ENCODE assay signal across 29 mouse cellular contexts in the genomic region with DNA sequence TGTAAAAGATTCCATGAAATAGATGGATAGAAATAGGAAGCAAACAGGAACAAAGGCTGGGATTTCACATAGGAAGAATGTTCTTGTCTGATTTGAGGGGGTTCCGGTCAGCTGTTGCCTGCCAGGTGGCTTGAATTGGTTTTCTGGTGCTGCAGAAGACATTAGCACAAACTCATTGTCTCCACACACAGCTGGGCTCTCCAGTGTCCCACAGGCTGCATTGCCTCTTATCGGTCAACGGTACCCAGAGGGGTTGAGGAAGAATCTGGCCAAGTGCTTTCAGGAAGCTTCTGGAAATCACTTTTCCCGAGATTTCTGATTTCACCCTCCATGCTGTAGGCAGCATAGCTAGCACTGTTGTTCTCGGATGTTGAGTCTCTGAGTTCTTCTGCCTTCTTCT. TPM values are rescaled to one million over a fixed set of nuclear protein-coding genes. Genes with fewer than 3 reads are reported as not detected.
DNase-seq lines count a peak whose midpoint lies in the region; ATAC-seq lines count a peak whose summit lies in the region.
"Had no signal": no experiment of that assay in that cellular context is flagged by ENCODE, and none has a peak within 500 bp of the region (broad histone marks: within the 10 kb centered on the region; RNA-seq: fewer than 3 reads in every experiment).

No protein-coding gene starts in this region.

- DNase-seq in heart, adult 11 months = peak; percentile 98
- DNase-seq in heart, embryonic 10.5 days (ENCODE audit: low spot score) = no peak
- peak; percentile 52 to 81 for DNase-seq in heart, adult 9 months (ENCODE audit: low spot score in 2 of 2)
- peak; percentile 41 to 42 for DNase-seq in heart, postnatal 10 days
- DNase-seq in heart, postnatal 4 days = peak; percentile 38
- DNase-seq in urinary bladder, adult 18-20 months (ENCODE audit: low spot score in 2 of 2) = no peak
- DNase-seq in frontal cortex, adult 2 months (ENCODE audit: extremely low spot score in 1 of 2, low spot score in 1 of 2) = no peak
- DNase-seq: adrenal gland, postnatal 10 days; B cell, adult 2 months; cerebellum, adult 11-12 months; cerebellum, adult 9-10 months; cerebellum, postnatal 36 days; gastrocnemius, postnatal 10 days; kidney, adult 8-10 months had no signal

- H3K9ac ChIP-seq in midbrain, embryonic 15.5 days = no peak overlapping the region
- H3K9ac ChIP-seq: embryonic facial prominence, embryonic 15.5 days; forebrain, embryonic 15.5 days; hindbrain, embryonic 12.5 days had no signal

- no peak overlapping the region for H3K4me3 ChIP-seq in heart, embryonic 10.5 days
- no peak overlapping the region for H3K4me3 ChIP-seq in midbrain, embryonic 15.5 days
- H3K4me3 ChIP-seq: embryonic facial prominence, embryonic 15.5 days; erythroblast, embryonic 14.5 days; forebrain, embryonic 10.5 days; forebrain, embryonic 15.5 days; hindbrain, embryonic 12.5 days had no signal

- no peak overlapping the region for H3K4me2 ChIP-seq in midbrain, embryonic 15.5 days
- H3K4me2 ChIP-seq: embryonic facial prominence, embryonic 15.5 days; forebrain, embryonic 15.5 days; hindbrain, embryonic 12.5 days had no signal

- H3K9me3 ChIP-seq in heart, embryonic 10.5 days = no peaks in the 10 kb centered on the region
- H3K9me3 ChIP-seq in midbrain, embryonic 15.5 days = no peaks in the 10 kb centered on the region
- H3K9me3 ChIP-seq: embryonic facial prominence, embryonic 15.5 days; forebrain, embryonic 10.5 days; forebrain, embryonic 15.5 days; G1E; hindbrain, embryonic 12.5 days had no signal

- no peaks in the 10 kb centered on the region for H3K27me3 ChIP-seq in heart, embryonic 10.5 days (ENCODE audit: insufficient read depth, poor library complexity, severe bottlenecking)
- no peaks in the 10 kb centered on the region for H3K27me3 ChIP-seq in midbrain, embryonic 15.5 days (replicated peaks)
- H3K27me3 ChIP-seq: embryonic facial prominence, embryonic 15.5 days; forebrain, embryonic 15.5 days; hindbrain, embryonic 12.5 days had no signal

- H3K36me3 ChIP-seq in heart, embryonic 10.5 days = no peaks in the 10 kb centered on the region
- H3K36me3 ChIP-seq in midbrain, embryonic 15.5 days (replicated peaks) = no peaks in the 10 kb centered on the region
- H3K36me3 ChIP-seq: embryonic facial prominence, embryonic 15.5 days; forebrain, embryonic 10.5 days; forebrain, embryonic 15.5 days; G1E; hindbrain, embryonic 12.5 days had no signal

- WGBS in heart, embryonic 10.5 days = 57% methylated on average over 5 of the region's 5 CpGs
- WGBS in midbrain, embryonic 15.5 days = 85% methylated on average over 5 of the region's 5 CpGs

- H3K27ac ChIP-seq in heart, embryonic 10.5 days = no peak overlapping the region
- H3K27ac ChIP-seq in midbrain, embryonic 15.5 days = no peak overlapping the region
- H3K27ac ChIP-seq: embryonic facial prominence, embryonic 15.5 days; forebrain, embryonic 10.5 days; forebrain, embryonic 15.5 days; hindbrain, embryonic 12.5 days had no signal

- intact Hi-C loops in heart, postnatal 10 days (cut with DNase I) = no loop called here

- no peak for ATAC-seq in midbrain, embryonic 15.5 days (replicated peaks)
- ATAC-seq: CD4-positive, CD25-positive, alpha-beta regulatory T cell, adult 4 months; forebrain, embryonic 15.5 days; hindbrain, embryonic 16.5 days; inflammation-experienced regulatory T-cells, adult 6 months had no signal

- H3K4me1 ChIP-seq in heart, embryonic 10.5 days = peaks cover 15% of the 10 kb centered on the region
- no peaks in the 10 kb centered on the region for H3K4me1 ChIP-seq in midbrain, embryonic 15.5 days
- H3K4me1 ChIP-seq: embryonic facial prominence, embryonic 15.5 days; forebrain, embryonic 10.5 days; forebrain, embryonic 15.5 days; hindbrain, embryonic 12.5 days had no signal

RNA-seq across cellular contexts. Expression of gene Tppp, which starts 17.9 kb away (rescaled TPM):
- 1.9 and 3.4 TPM in 2 replicates for polyA plus RNA-seq in heart, embryonic 10.5 days (2016; fragmentation: Nextera tagmentation; extraction: Ambion mirVana)
- total RNA-seq in heart, postnatal 10 days (2021) = 10 to 100 TPM; 15.9 to 17.2 TPM
- total RNA-seq in heart, postnatal 4 days (2021) = 10 to 100 TPM; 11.9 to 13.7 TPM
- 236 and 238 TPM in 2 replicates for polyA plus RNA-seq in frontal cortex, adult 2 months (2012; rRNA removed)
- polyA plus RNA-seq in midbrain, embryonic 15.5 days (2015; fragmentation: Nextera tagmentation; extraction: Ambion mirVana) = 11.1 and 12.2 TPM in 2 replicates
- polyA plus RNA-seq: erythroblast, embryonic 14.5 days; G1E had no signal

RNA-seq across cellular contexts. Expression of gene Zdhhc11, which starts 27.6 kb away (rescaled TPM):
- polyA plus RNA-seq in heart, embryonic 10.5 days (2016; fragmentation: Nextera tagmentation; extraction: Ambion mirVana) = not detected in 2 replicates
- total RNA-seq in heart, postnatal 10 days (2021) = not detected
- not detected for total RNA-seq in heart, postnatal 4 days (2021)
- polyA plus RNA-seq in frontal cortex, adult 2 months (2012; rRNA removed) = not detected in 2 replicates
- polyA plus RNA-seq in midbrain, embryonic 15.5 days (2015; fragmentation: Nextera tagmentation; extraction: Ambion mirVana) = not detected in 2 replicates
- total RNA-seq: adrenal gland, postnatal 10 days; adrenal gland, postnatal 4 days; G1E; gastrocnemius, postnatal 10 days; gastrocnemius, postnatal 4 days had no signal
- polyA plus RNA-seq: CD4-positive, CD25-positive, alpha-beta regulatory T cell, adult 4 months; embryonic facial prominence, embryonic 11.5 days; embryonic facial prominence, embryonic 15.5 days; erythroblast, embryonic 14.5 days; forebrain, embryonic 10.5 days; forebrain, embryonic 15.5 days; G1E; heart, embryonic 14.5 days; hindbrain, embryonic 12.5 days; hindbrain, embryonic 16.5 days; inflammation-experienced regulatory T-cells, adult 6 months; intestine, postnatal 0 days had no signal

RNA-seq across cellular contexts. Expression of gene Brd9, which starts 53.7 kb away (rescaled TPM):
- 38.4 and 43.5 TPM in 2 replicates for polyA plus RNA-seq in heart, embryonic 10.5 days (2016; fragmentation: Nextera tagmentation; extraction: Ambion mirVana)
- 10 to 100 TPM; 30.9 to 32.1 TPM for total RNA-seq in heart, postnatal 10 days (2021)
- total RNA-seq in heart, postnatal 4 days (2021) = 10 to 100 TPM; 39.3 to 41.8 TPM
- 114 and 124 TPM in 2 replicates for polyA plus RNA-seq in frontal cortex, adult 2 months (2012; rRNA removed)
- 97.4 and 104 TPM in 2 replicates for polyA plus RNA-seq in midbrain, embryonic 15.5 days (2015; fragmentation: Nextera tagmentation; extraction: Ambion mirVana)

RNA-seq across cellular contexts. Expression of gene Trip13, which starts 53.7 kb away (rescaled TPM):
- polyA plus RNA-seq in heart, embryonic 10.5 days (2016; fragmentation: Nextera tagmentation; extraction: Ambion mirVana) = 52.7 and 62.5 TPM in 2 replicates
- total RNA-seq in heart, postnatal 10 days (2021) = 1 to 10 TPM; 3.0 to 4.0 TPM
- 10 to 100 TPM; 11.8 to 14.3 TPM for total RNA-seq in heart, postnatal 4 days (2021)
- polyA plus RNA-seq in frontal cortex, adult 2 months (2012; rRNA removed) = 0.84 and 1.2 TPM in 2 replicates
- 11.6 and 13.0 TPM in 2 replicates for polyA plus RNA-seq in midbrain, embryonic 15.5 days (2015; fragmentation: Nextera tagmentation; extraction: Ambion mirVana)

Comparison
In these comparisons a context has a peak if more than half of its experiments do, and no peak if none do; other contexts are left out.
1. DNase-seq: peak in heart, adult 11 months (single experiment), heart, adult 9 months (2 of 2), heart, postnatal 10 days (2 of 2) and heart, postnatal 4 days (single experiment); none in heart, embryonic 10.5 days (single experiment), urinary bladder, adult 18-20 months (0 of 2) and frontal cortex, adult 2 months (0 of 2).
2. RNA of gene Tppp, which starts 17.9 kb away (polyA plus RNA-seq): 236 to 238 TPM in frontal cortex, adult 2 months; 11.1 to 12.2 TPM in midbrain, embryonic 15.5 days and 1.9 to 3.4 TPM in heart, embryonic 10.5 days; every median in the first group is over 10 times any median in the second.